Mouse (Mus musculus): ENCODE data around the gene 1110065P20Rik. TPM values are rescaled to one million over a fixed set of nuclear protein-coding genes. Genes with fewer than 3 reads are reported as not detected.
A peak's percentile ranks its signal among the peaks of the same experiment; 100 is the strongest.

Gene 1110065P20Rik
- total and polyA plus RNA-seq, 2 experiments from 2014 or later = 141 to 181 TPM

DNA sequence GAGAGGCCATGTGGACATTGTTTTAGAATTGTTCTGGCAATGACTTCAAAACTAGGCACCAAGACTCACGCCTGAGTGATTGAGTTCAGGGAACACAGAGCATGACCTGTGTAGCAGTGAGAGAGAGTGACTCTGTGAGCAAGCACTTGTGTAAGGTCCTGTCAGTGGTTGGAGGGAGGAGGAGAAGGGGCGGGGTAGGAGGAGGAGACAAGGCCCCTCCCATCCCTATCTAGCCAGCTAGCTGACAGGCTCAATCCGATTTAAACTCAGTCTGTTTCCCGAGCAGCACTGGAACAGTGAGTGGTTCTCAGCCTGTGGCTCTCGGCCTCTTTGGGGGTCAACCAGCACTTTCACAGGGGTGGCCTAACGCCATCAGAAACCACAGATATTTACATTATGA lies 33.2 kb downstream of the 1110065P20Rik start:
- Histone ChIP-seq H3K4me2 (ENCODE audit: low read depth, low read length, poor library complexity, severe bottlenecking) (no peak overlapping the region), H3K36me3 (ENCODE audit: insufficient read depth, low read length) (peaks cover 26% of the 10 kb centered on the region), H3K27me3 (ENCODE audit: insufficient read depth, low read length) (no peaks in the 10 kb centered on the region), H3K9ac (replicated peaks; ENCODE audit: low read length, poor library complexity, severe bottlenecking) (no peak overlapping the region), H3K27ac (ENCODE audit: low read depth, low read length) (no peak overlapping the region), H3K9me3 (ENCODE audit: low read length) (no peaks in the 10 kb centered on the region), H3K4me1 (ENCODE audit: insufficient read depth, low read length) (no peaks in the 10 kb centered on the region), H3K4me3 (ENCODE audit: low read depth, low read length) (no peak overlapping the region)
- DNase-seq (ENCODE audit: low spot score) = peak; percentile 6
- WGBS = 13% methylated on average over 6 of the region's 6 CpGs
- TF ChIP-seq CTCF (IDR thresholded peaks at IDR 0.05) = no peak
- ATAC-seq (ENCODE audit: low FRiP score) = no peak

DNA sequence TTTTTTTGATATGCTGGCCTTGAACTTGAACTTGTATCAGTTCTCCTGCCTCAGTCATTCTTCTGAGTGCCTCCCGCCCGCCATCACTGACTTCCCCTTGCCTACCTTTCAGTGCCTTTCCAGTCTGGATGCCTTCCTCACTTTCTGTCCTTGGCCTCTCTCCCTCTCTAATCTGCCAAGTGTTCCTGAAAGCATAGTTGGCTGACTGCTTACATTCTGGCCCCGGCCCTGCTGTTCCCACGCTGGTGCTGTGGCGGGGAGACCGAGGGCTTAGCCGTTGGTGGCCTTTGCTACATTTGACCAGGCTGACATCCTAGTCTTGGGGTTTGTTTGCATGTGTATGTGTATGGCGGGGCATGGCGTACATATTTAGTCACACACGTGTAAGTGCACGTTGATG lies 35.1 kb downstream of the 1110065P20Rik start:
- no peak for TF ChIP-seq CTCF (IDR thresholded peaks at IDR 0.05)
- Histone ChIP-seq H3K36me3 (ENCODE audit: insufficient read depth, low read length) (peaks cover 17% of the 10 kb centered on the region), H3K4me1 (ENCODE audit: insufficient read depth, low read length) (no peaks in the 10 kb centered on the region), H3K27ac (ENCODE audit: low read depth, low read length) (no peak overlapping the region), H3K9ac (replicated peaks; ENCODE audit: low read length, poor library complexity, severe bottlenecking) (no peak overlapping the region), H3K4me2 (ENCODE audit: low read depth, low read length, poor library complexity, severe bottlenecking) (no peak overlapping the region), H3K27me3 (ENCODE audit: insufficient read depth, low read length) (no peaks in the 10 kb centered on the region), H3K9me3 (ENCODE audit: low read length) (no peaks in the 10 kb centered on the region), H3K4me3 (ENCODE audit: low read depth, low read length) (no peak overlapping the region)
- ATAC-seq (ENCODE audit: low FRiP score) = no peak
- 83% methylated on average over 11 of the region's 11 CpGs for WGBS
- DNase-seq (ENCODE audit: low spot score) = peak; percentile 22

DNA sequence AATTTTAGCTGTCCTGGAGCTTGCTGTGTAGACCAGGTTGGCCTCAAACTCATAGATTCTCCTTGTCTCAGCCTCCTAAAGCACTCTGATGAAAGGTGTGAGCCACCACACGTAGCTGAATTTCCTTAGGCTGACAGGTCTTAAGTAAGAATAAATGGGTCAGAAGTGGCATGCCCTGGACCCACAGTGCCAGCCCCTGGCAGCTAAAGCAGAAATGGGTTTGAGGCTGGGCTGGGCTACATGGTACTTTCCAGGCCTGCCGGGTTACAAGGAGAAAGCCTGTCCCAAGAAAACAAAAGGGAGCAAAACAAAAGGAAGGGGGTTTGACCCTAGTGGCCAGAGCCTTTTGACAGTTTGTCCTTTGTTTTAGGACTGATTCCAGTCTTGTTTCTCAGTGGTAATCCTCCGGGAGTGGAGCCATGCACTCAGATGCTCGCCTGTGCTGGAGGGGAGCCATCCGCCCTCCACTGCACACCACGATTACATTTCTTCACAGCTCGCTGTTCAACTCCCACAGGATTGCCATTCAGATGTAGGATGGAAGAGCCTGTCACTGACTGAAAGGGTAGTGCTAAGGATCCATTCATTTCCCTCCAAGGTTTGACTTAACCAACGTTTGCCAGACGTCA lies 39.5 kb downstream of the 1110065P20Rik start:
- TF ChIP-seq CTCF (IDR thresholded peaks at IDR 0.05) = no peak
- Histone ChIP-seq H3K4me3 (ENCODE audit: low read depth, low read length) (no peak overlapping the region), H3K9ac (replicated peaks; ENCODE audit: low read length, poor library complexity, severe bottlenecking) (0 out of 2 replicates have a peak overlapping the region, but pooled peaks have one; percentile 19), H3K36me3 (ENCODE audit: insufficient read depth, low read length) (peaks cover 20% of the 10 kb centered on the region), H3K4me2 (ENCODE audit: low read depth, low read length, poor library complexity, severe bottlenecking) (no peak overlapping the region), H3K27ac (ENCODE audit: low read depth, low read length) (no peak overlapping the region), H3K27me3 (ENCODE audit: insufficient read depth, low read length) (no peaks in the 10 kb centered on the region), H3K4me1 (ENCODE audit: insufficient read depth, low read length) (no peaks in the 10 kb centered on the region), H3K9me3 (ENCODE audit: low read length) (no peaks in the 10 kb centered on the region)
- ATAC-seq (ENCODE audit: low FRiP score) (no peak), DNase-seq (ENCODE audit: low spot score) (peak; percentile 48)
- WGBS = 23% methylated on average over 9 of the region's 9 CpGs

DNA sequence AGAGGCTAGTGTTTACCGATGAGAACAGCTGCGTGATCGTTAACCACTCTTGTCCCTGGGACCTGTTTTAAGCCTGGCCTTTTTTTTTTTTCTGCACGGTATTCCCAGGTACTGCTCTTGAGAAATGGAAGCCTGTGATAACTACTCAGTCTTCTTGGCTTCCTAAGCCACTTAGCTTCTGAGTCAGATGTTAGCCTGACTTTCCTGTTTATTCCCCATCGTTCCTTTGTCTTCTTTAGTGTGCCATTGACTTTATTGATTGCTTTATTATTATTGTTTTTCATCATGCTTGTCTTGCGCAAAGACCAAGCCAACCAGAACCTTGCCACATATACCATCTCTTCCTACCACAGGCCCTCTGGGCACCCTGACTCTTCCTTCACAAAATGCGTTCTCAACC lies 40.9 kb downstream of the 1110065P20Rik start:
- no peak for DNase-seq (ENCODE audit: low spot score)
- Histone ChIP-seq H3K9ac (replicated peaks; ENCODE audit: low read length, poor library complexity, severe bottlenecking) (no peak overlapping the region), H3K27ac (ENCODE audit: low read depth, low read length) (no peak overlapping the region), H3K9me3 (ENCODE audit: low read length) (no peaks in the 10 kb centered on the region), H3K4me2 (ENCODE audit: low read depth, low read length, poor library complexity, severe bottlenecking) (no peak overlapping the region), H3K4me3 (ENCODE audit: low read depth, low read length) (no peak overlapping the region), H3K36me3 (ENCODE audit: insufficient read depth, low read length) (peaks cover 24% of the 10 kb centered on the region), H3K27me3 (ENCODE audit: insufficient read depth, low read length) (no peaks in the 10 kb centered on the region), H3K4me1 (ENCODE audit: insufficient read depth, low read length) (no peaks in the 10 kb centered on the region)
- WGBS = 94% methylated on average over 7 of the region's 7 CpGs
- no peak for TF ChIP-seq CTCF (IDR thresholded peaks at IDR 0.05)
- no peak for ATAC-seq (ENCODE audit: low FRiP score)

DNA sequence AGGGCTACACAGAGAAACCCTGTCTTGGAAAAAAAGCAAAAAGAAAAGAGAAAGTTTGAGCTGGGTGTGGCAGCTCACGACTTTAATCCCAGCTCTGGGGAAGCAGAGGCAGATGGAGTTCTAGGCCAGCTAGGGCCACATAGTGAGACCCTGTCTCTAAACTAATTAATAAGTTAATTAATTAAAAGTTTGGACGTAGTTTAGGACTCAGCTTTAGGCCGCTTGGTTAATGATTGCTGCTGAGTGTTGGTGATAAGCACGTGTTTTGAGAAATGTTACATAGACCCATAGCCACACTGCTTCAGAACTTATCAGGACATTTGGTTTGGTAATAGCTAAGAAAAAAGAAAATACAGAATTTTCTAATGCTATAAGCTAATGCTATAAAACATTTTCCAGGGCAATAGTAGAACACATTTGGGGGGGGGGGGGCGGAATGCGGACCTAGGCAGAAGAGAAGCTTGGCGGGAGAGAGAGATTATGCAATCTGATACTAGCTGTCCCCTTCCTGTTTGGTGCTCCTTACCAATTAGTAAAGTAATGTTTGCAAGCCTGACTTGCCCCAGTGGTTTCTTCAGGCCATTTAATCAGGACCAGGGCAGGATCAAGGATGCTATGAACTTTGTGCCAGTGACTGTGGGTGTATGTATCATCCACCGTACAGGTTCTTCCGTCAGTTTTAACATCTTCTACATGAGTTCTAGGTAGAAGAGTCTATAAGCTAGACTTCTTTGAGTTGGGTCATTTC lies 41.7 kb downstream of the 1110065P20Rik start:
- no peak overlapping the region for H3K27ac ChIP-seq (ENCODE audit: low read depth, low read length)
- no peak for TF ChIP-seq CTCF (IDR thresholded peaks at IDR 0.05)
- H3K4me2 ChIP-seq (ENCODE audit: low read depth, low read length, poor library complexity, severe bottlenecking) = no peak overlapping the region
- ATAC-seq (ENCODE audit: low FRiP score) = no peak
- no peaks in the 10 kb centered on the region for H3K9me3 ChIP-seq (ENCODE audit: low read length)
- DNase-seq (ENCODE audit: low spot score) = no peak
- H3K36me3 ChIP-seq (ENCODE audit: insufficient read depth, low read length) = peaks cover 28% of the 10 kb centered on the region
- no peak overlapping the region for H3K9ac ChIP-seq (replicated peaks; ENCODE audit: low read length, poor library complexity, severe bottlenecking)
- H3K4me1 ChIP-seq (ENCODE audit: insufficient read depth, low read length) = no peaks in the 10 kb centered on the region
- WGBS = 89% methylated on average over 9 of the region's 9 CpGs
- no peaks in the 10 kb centered on the region for H3K27me3 ChIP-seq (ENCODE audit: insufficient read depth, low read length)
- no peak overlapping the region for H3K4me3 ChIP-seq (ENCODE audit: low read depth, low read length)

DNA sequence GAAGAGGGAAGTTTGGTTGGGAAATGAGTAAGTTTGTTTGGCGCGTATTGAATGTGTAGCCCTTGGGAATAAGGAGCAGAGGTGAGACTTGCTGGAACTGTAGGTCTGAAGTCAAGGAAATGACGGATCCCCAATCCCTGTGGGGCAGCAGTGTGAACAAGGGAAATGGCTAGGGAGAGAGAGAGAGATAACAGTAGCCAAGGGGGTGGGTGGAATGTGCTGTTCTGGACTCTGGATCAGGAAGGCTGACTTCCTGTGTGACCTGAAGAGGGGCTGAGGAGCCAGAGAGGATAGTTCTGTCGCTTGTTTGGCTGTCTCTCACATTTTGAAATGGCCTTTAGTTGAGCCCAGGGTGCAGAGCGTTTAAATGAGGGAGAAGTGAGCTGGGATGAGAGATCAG lies 42.5 kb downstream of the 1110065P20Rik start:
- H3K9ac ChIP-seq (replicated peaks; ENCODE audit: low read length, poor library complexity, severe bottlenecking) = no peak overlapping the region
- TF ChIP-seq CTCF (IDR thresholded peaks at IDR 0.05) = no peak
- H3K36me3 ChIP-seq (ENCODE audit: insufficient read depth, low read length) = peaks cover 28% of the 10 kb centered on the region
- H3K4me3 ChIP-seq (ENCODE audit: low read depth, low read length) = no peak overlapping the region
- no peaks in the 10 kb centered on the region for H3K27me3 ChIP-seq (ENCODE audit: insufficient read depth, low read length)
- no peaks in the 10 kb centered on the region for H3K9me3 ChIP-seq (ENCODE audit: low read length)
- ATAC-seq (ENCODE audit: low FRiP score) (no peak), DNase-seq (ENCODE audit: low spot score) (no peak)
- no peaks in the 10 kb centered on the region; the same call in 1 of the 2 replicates for H3K4me1 ChIP-seq (ENCODE audit: insufficient read depth, low read length)
- H3K27ac ChIP-seq (ENCODE audit: low read depth, low read length) = no peak overlapping the region
- H3K4me2 ChIP-seq (ENCODE audit: low read depth, low read length, poor library complexity, severe bottlenecking) = no peak overlapping the region
- 91% methylated on average over 5 of the region's 5 CpGs for WGBS

Measured in midbrain, postnatal 0 days (tissue).